Mouse (Mus musculus): ENCODE measurements around the gene Vash2.
"Not testable (repeated sequence)": the region's sequence is repeated elsewhere in the genome, so short reads cannot be mapped to it uniquely, and the experiment has no call there.

The Vash2 gene

DNA sequence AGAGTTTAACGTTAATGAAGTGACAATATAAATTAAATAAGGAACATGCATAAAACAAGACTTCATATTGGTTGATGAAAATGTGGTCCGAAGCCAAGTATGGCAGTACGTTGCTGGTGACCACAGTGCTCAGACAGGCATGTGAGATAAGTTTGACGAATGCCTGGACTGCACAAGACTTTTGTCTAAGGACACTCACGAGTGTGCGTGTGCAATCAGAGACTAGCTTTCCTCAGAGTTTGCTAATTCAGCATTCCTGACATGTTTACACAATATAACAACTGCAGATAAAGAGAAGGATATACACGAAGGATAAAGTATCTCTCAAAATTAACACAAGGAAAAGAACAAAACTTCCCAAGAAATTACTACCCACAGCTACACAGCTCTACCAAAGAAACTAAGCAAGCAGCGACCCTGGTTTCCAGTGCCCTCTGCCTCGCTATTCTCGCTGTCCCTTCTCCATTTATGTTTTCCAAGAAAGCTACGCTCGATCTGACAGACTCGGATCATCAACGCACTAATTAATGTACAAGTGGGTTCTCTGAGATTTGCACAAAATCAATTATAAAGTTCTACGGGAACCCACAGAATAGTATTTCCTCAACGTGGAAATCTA is 51.2 kb downstream of the Vash2 start:
- no peak for DNase-seq (ENCODE audit: extremely low read depth, low read depth)

- DNase-seq (ENCODE audit: extremely low read depth, low read depth): no peak
Observed at GRCm38 (mm10) chr1:190927311-190927710, 51.8 kb downstream of the Vash2 start.

DNA sequence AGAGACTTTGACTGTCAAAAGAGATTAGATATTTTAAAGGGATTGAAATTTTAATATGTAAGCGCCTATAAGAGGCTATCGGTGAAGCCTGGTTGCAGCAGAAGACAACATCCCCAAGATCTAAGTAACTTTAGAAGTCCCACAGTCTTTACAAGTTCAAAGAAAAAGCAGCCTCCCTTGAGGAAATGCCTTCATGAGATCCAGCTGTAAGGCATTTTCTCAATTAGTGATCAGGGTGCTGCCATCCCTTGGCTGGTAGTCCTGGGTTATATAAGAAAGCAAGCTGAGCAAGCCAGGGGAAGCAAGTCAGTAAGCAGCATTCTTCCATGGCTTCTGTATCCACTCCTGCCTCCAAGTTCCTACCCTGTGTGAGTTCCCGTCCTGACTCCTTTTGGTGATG is 54.3 kb downstream of the Vash2 start, which contains the start of gene Angel2:
Gene Angel2 (plus strand): TSS at position 301 of the 400 bp plus-strand sequence.
- DNase-seq (ENCODE audit: extremely low read depth, low read depth): not testable (repeated sequence)

GRCm38 (mm10) chr1:190919725-190920469 is 59.2 kb downstream of the Vash2 start:
- no peak for DNase-seq (ENCODE audit: extremely low read depth, low read depth)

DNA sequence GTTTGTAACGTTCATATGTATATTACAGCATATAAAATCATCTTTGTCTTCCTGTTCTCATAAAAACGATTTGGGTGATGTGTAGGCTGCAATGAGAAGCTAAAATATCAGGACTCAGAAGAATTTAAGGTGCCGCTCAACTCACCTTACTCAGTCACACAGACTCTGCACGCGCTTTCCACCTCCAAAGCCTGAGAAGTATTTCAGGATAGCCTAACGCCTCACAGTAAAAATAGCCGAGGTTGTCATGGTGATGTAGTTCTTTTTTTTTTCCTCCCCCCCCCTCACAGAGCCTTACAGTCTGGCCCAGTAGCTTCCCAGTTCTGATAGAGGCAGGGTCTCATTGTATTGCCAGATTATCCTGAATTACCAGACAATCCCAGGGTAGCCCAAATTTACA is 60.2 kb downstream of the Vash2 start:
- no peak for DNase-seq (ENCODE audit: extremely low read depth, low read depth)

GRCm38 (mm10) chr1:190912623-190913022 is 66.5 kb downstream of the Vash2 start:
- no peak for DNase-seq (ENCODE audit: extremely low read depth, low read depth)

DNA sequence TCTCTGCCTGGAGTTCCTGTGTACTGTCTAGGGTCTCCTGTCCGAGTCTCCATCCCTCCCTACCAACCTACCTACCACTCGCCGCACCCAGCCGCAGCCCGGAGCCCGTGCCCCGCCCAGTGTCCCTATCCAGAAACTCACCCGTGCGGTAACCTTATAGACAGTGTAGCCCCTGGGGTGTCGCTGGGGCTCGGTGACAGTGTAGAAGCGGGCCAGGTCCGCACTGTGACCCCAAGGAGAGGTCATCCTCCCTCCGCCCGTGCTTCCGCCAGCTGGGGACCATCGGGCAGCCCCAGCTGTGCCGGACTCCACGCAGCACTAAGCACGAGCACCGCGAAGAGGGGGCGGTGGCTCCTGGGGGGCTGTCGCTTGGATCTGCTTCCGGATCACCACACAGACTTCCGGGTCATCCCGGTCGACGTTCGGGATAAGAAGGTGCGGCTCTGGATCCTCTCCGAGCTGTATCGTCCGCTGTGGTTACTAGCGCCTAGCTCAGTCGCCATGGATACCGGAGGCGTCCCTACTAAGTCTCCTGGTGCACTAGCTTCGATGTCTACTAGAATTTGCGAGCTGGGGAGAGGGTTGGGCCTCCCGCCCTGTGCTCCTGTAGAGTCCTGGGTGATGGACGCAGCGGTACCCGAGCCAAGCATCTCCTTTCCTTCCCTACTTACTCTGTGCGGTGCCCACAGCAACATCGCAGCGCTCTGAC is 67.5 kb downstream of the Vash2 start, which contains the start of gene Rps6kc1:
Gene Rps6kc1 (minus strand): TSS at position 356 of the 709 bp plus-strand sequence.
- peak; percentile 78 for DNase-seq (ENCODE audit: extremely low read depth, low read depth)

DNA sequence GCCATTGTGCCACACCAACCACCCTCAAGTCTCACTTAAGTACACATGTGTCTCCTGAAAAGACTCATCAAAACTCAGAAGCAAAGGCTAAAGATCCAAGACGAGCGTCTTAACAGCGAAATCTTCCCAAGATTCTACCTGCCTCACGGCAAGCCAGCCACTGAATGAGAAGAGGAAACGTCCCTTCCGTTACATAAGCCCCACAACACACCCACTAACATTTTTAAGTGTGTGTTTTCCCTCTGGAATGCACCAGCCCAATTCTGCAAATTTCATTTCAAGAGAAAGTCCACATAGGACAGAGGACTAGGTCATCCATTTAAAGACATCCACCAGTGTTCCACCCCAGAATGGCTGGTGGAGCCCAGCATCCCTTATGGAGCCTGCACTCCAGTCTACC is 68.3 kb downstream of the Vash2 start:
- DNase-seq (ENCODE audit: extremely low read depth, low read depth): no peak

DNA sequence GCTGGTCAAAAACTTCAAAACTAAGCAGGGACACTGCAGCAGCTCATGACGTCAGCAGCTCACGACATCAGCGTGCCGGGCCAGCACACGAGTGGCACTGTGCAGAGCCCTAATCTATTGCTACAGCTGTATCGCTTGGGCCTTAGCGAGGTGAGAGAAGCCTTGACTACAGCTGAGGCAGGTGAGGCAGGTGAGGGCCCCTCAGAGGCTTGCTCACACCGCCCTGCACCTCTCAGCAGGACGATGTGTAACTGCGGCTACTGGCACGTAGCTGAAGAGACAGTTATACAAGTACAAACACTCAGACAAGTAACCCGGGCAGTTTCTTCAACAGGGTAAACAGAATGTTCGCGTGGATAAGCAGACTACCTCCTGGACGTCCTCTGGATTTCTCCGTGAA is 74.4 kb downstream of the Vash2 start:
- DNase-seq (ENCODE audit: extremely low read depth, low read depth): no peak

DNA sequence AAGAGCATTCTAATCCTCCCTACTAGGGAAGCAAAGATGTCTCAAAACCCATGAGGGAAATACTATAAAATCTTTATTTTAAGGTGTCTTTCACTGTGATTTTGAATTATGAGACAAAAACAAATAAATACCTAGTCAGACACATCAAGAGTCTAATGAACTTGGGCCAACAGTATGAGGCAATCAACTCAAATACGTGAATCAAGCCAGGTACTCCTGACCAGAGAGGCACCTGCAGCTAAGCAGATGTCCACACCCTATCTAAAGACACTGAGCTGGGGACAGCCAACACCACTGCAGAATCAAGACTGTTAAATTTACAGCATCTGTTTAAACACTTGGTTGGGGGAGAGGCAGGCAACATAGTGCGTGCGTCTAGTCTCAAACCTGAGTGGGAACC is 75.0 kb downstream of the Vash2 start:
- DNase-seq (ENCODE audit: extremely low read depth, low read depth): no peak

GRCm38 (mm10) chr1:190901082-190901481 is 78.0 kb downstream of the Vash2 start:
- DNase-seq (ENCODE audit: extremely low read depth, low read depth): no peak

GRCm38 (mm10) chr1:190898899-190899575 is 80.1 kb downstream of the Vash2 start:
- DNase-seq (ENCODE audit: extremely low read depth, low read depth): no peak

DNA sequence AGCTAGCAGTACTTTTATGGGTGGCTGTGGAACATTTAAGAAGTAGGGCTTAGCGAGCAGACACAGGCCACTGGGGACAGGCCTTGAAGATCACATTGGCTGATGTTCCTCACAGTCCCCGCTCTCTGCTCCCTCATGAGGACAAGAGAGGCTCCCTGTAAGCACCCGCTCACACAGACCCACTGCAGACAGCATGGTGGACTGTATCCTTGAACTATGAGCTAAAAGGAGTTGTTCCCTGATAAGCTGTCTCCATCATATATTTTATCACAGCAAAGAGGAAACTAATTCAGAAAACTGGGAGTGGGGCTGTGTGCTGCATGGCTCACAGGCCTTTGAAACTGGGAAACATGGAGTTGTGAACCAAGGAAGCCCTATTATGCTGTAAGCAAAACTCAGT is 80.9 kb downstream of the Vash2 start:
- DNase-seq (ENCODE audit: extremely low read depth, low read depth): no peak

Data from MEL-GATA-1-ER (cell line).